Mouse (Mus musculus) MEL (cell line): ENCODE measurements around the gene Cdkn1b. TPM values are rescaled to one million over a fixed set of nuclear protein-coding genes. Genes with fewer than 3 reads are reported as not detected.

Experiments used
- DNase-seq: peaks from one replicate; pipeline ENCODE4 v3.0.0; 2011; ENCODE audit warnings: low read depth, low spot score
- H3K27ac ChIP-seq: 2 replicates; pipeline ENCODE4 v1.5.1; 2012; ENCODE audit warnings: low read depth, mild to moderate bottlenecking, control low read depth, low read length, moderate library complexity; ENCODE audit not compliant: control insufficient read depth
- H3K27me3 ChIP-seq, 2 experiments: fragments of 150-350 bp in 1 of 2; sonication (generic) in 1 of 2; 2 replicates each; pipeline ENCODE4 v1.6.1; 2012; ENCODE audit warnings: low read length in 2 of 2, mild to moderate bottlenecking in 2 of 2, improper control_type of control experiment in 1 of 2, moderate library complexity in 1 of 2; ENCODE audit not compliant: insufficient read depth in 2 of 2, control insufficient read depth in 1 of 2
- H3K36me3 ChIP-seq, 2 experiments: 2 replicates each; pipeline ENCODE4 v1.6.1; 2012 to 2014; ENCODE audit warnings: low read length in 2 of 2, improper control_type of control experiment in 1 of 2, inconsistent platforms in 1 of 2, mild to moderate bottlenecking in 1 of 2; ENCODE audit not compliant: insufficient read depth in 2 of 2, control insufficient read depth in 1 of 2
- H3K4me1 ChIP-seq, 2 experiments: fragments of 150-350 bp in 1 of 2; sonication (generic) in 1 of 2; 2 replicates each; pipeline ENCODE4 v1.6.1; 2012; ENCODE audit warnings: low read length in 2 of 2, improper control_type of control experiment in 1 of 2, mild to moderate bottlenecking in 1 of 2; ENCODE audit not compliant: insufficient read depth in 2 of 2, control insufficient read depth in 1 of 2
- H3K4me3 ChIP-seq, 2 experiments: fragments of 150-350 bp in 1 of 2; sonication (generic) in 1 of 2; 2 replicates each; pipeline ENCODE4 v1.5.1; 2012; ENCODE audit warnings: low read depth in 2 of 2, low read length in 2 of 2, mild to moderate bottlenecking in 2 of 2, moderate library complexity in 2 of 2, control low read depth in 1 of 2, improper control_type of control experiment in 1 of 2; ENCODE audit not compliant: control insufficient read depth in 1 of 2, insufficient read depth in 1 of 2
- H3K79me2 ChIP-seq: 2 replicates; pipeline ENCODE4 v1.6.1; 2012; ENCODE audit warnings: mild to moderate bottlenecking, low read length, moderate library complexity; ENCODE audit not compliant: control insufficient read depth, poor library complexity, insufficient read depth
- H3K9ac ChIP-seq: 2 replicates; pipeline ENCODE4 v1.6.1; 2012; ENCODE audit warnings: low read depth, mild to moderate bottlenecking, control low read depth, low read length, moderate library complexity; ENCODE audit not compliant: control insufficient read depth, poor library complexity, severe bottlenecking
- H3K9me3 ChIP-seq: fragments of 150-350 bp; sonication (generic); replicated peaks from 2 replicates; pipeline ENCODE4 v1.6.1; 2012; ENCODE audit warnings: mild to moderate bottlenecking, low read length, improper control_type of control experiment, moderate library complexity; ENCODE audit not compliant: insufficient read depth
- JUND ChIP-seq: IDR thresholded peaks from 2 replicates; pipeline ENCODE4 v1.6.1; 2011; ENCODE audit warnings: low read depth, mild to moderate bottlenecking, improper control_type of control experiment, low read length
- MAZ ChIP-seq: IDR thresholded peaks from 2 replicates; pipeline ENCODE4 v1.6.1; 2012; ENCODE audit warnings: low read depth, mild to moderate bottlenecking, inconsistent platforms, low read length, improper control_type of control experiment
- TAL1 ChIP-seq: IDR thresholded peaks from 2 replicates; pipeline ENCODE4 v1.6.1; 2012; ENCODE audit warnings: mild to moderate bottlenecking, inconsistent platforms, low read length, moderate library complexity, mixed read lengths
- USF1 ChIP-seq: IDR thresholded peaks from 2 replicates; pipeline ENCODE4 v1.6.1; 2014; ENCODE audit warnings: low read depth, mild to moderate bottlenecking, inconsistent platforms, low read length, improper control_type of control experiment, moderate library complexity
- USF2 ChIP-seq, 2 experiments: IDR thresholded peaks; 2 replicates each; pipeline ENCODE4 v1.6.1; 2011 to 2012; ENCODE audit warnings: improper control_type of control experiment in 2 of 2, low read length in 2 of 2, borderline replicate concordance in 1 of 2, inconsistent platforms in 1 of 2, low read depth in 1 of 2, mild to moderate bottlenecking in 1 of 2; ENCODE audit not compliant: insufficient read depth in 1 of 2
- ZNF384 ChIP-seq: IDR thresholded peaks from 2 replicates; pipeline ENCODE4 v1.6.1; 2012; ENCODE audit warnings: low read depth, mild to moderate bottlenecking, inconsistent platforms, low read length, improper control_type of control experiment
- polyA plus RNA-seq, 2 experiments: library from polyadenylated mRNA; stranded (reverse) in 1 of 2; unstranded in 1 of 2; fragments of >175 nt in 1 of 2; fragments of >200 nt in 1 of 2; gene quantifications; 2 replicates each; pipeline versions ENCODE4 v1.2.1 to v1.2.4; 2012; ENCODE audit warnings: low replicate concordance in 2 of 2, low read depth in 1 of 2; ENCODE audit not compliant: insufficient read length in 2 of 2, insufficient read depth in 1 of 2, missing spikeins in 1 of 2
- total RNA-seq: library from RNA; depleted of rRNA; stranded (reverse); fragments of 300-350 nt; gene quantifications from 2 replicates; pipeline ENCODE4 v1.2.3, GENCODE M21; 2012

Gene Cdkn1b
- total and polyA plus RNA-seq, 3 experiments = 7.7 to 21.2 TPM; not detected in 1

GRCm38 (mm10) chr6:134903368-134903767 is 16.8 kb upstream of the Cdkn1b start:
- no peaks in the 10 kb centered on the region for H3K9me3 ChIP-seq
- no peak for TF ChIP-seq MAZ
- TF ChIP-seq USF2 (IDR thresholded peaks at IDR 0.05; ENCODE audit: borderline replicate concordance in 1 of 2, insufficient read depth in 1 of 2, low read depth in 1 of 2, low read length in 2 of 2) = 0 out of 4 replicates have a peak, but pooled peaks of 1 of the 2 experiments have one; percentile 17
- TF ChIP-seq ZNF384 = 0 out of 2 replicates have a peak, but pooled peaks have one; percentile 11
- peak; percentile 72 for TF ChIP-seq USF1
- DNase-seq = peak; percentile 27
- peaks cover 0 to 5% of the 10 kb centered on the region in 2 experiments; a peak in 2 of 4 replicates for H3K36me3 ChIP-seq
- H3K27me3 ChIP-seq = no peaks in the 10 kb centered on the region
- H3K4me1 ChIP-seq = no peaks in the 10 kb centered on the region
- no peaks in the 10 kb centered on the region; the same call in 1 of the 2 replicates for H3K79me2 ChIP-seq
- no peak overlapping the region for H3K27ac ChIP-seq
- H3K4me3 ChIP-seq = no peak overlapping the region
- no peak overlapping the region for H3K9ac ChIP-seq

GRCm38 (mm10) chr6:134903891-134904884 is 16.0 kb upstream of the Cdkn1b start:
- peak; percentile 51 for DNase-seq
- H3K27ac ChIP-seq = no peak overlapping the region

GRCm38 (mm10) chr6:134905811-134906210 is 14.4 kb upstream of the Cdkn1b start:
- Histone ChIP-seq H3K4me3 (no peak overlapping the region), H3K9ac (no peak overlapping the region), H3K27ac (no peak overlapping the region), H3K79me2 (no peaks in the 10 kb centered on the region), H3K36me3 (no peaks in the 10 kb centered on the region), H3K27me3 (no peaks in the 10 kb centered on the region), H3K9me3 (no peaks in the 10 kb centered on the region), H3K4me1 (no peaks in the 10 kb centered on the region)
- no peak for DNase-seq
- TF ChIP-seq ZNF384 = no peak

More at GRCm38 (mm10) chr6:134903891-134904884, 16.0 kb upstream of the Cdkn1b start:
- H3K9ac ChIP-seq = no peak overlapping the region
- peaks cover 0 to 2% of the 10 kb centered on the region in 2 experiments; a peak in 2 of 4 replicates for H3K36me3 ChIP-seq
- TF ChIP-seq JUND (0 out of 2 replicates have a peak, but pooled peaks have one; percentile 29), TAL1 (no peak)
- H3K4me1 ChIP-seq = no peaks in the 10 kb centered on the region
- H3K4me3 ChIP-seq = no peak overlapping the region
- no peaks in the 10 kb centered on the region for H3K9me3 ChIP-seq
- H3K79me2 ChIP-seq = no peaks in the 10 kb centered on the region
- H3K27me3 ChIP-seq = no peaks in the 10 kb centered on the region
